Mouse (Mus musculus): ENCODE measurements around the gene Gm10577. TPM values are rescaled to one million over a fixed set of nuclear protein-coding genes. Genes with fewer than 3 reads are reported as not detected.
A peak's percentile ranks its signal among the peaks of the same experiment; 100 is the strongest.

Gm10577 gene
- total RNA-seq, 2 experiments from 2014 or later = not detected

- no peak for DNase-seq (ENCODE audit: low spot score)
Observed at GRCm38 (mm10) chr4:100996060-100996651, 24.3 kb downstream of the Gm10577 start.

GRCm38 (mm10) chr4:100995617-100996016 is 24.9 kb downstream of the Gm10577 start:
- DNase-seq (ENCODE audit: low spot score) = no peak

GRCm38 (mm10) chr4:100994442-100995255 is 25.8 kb downstream of the Gm10577 start:
- DNase-seq (ENCODE audit: low spot score) = no peak

GRCm38 (mm10) chr4:100992086-100992485 is 28.4 kb downstream of the Gm10577 start:
- DNase-seq (ENCODE audit: low spot score) = no peak

- DNase-seq (ENCODE audit: low spot score) = peak; percentile 21
Observed at GRCm38 (mm10) chr4:100990996-100991395, 29.5 kb downstream of the Gm10577 start.

GRCm38 (mm10) chr4:100988231-100988799 is 32.2 kb downstream of the Gm10577 start:
- peak; percentile 32 for DNase-seq (ENCODE audit: low spot score)

GRCm38 (mm10) chr4:100987187-100987586 is 33.3 kb downstream of the Gm10577 start:
- no peak for DNase-seq (ENCODE audit: low spot score)

GRCm38 (mm10) chr4:100977522-100977921 is 43.0 kb downstream of the Gm10577 start:
- no peak for DNase-seq (ENCODE audit: low spot score)

- DNase-seq (ENCODE audit: low spot score) = no peak
Observed at GRCm38 (mm10) chr4:100974455-100975035, 46.0 kb downstream of the Gm10577 start.

GRCm38 (mm10) chr4:100973641-100974454 is 46.6 kb downstream of the Gm10577 start:
- DNase-seq (ENCODE audit: low spot score) = no peak

Other genes with a start within 250 kb of the Gm10577 start
- 1 to 10 TPM; 3.2 to 4.1 TPM for gene Cachd1, start 244.0 kb downstream of the Gm10577 start, total RNA-seq (2021)
- gene Raver2, start 48.3 kb upstream of the Gm10577 start, total RNA-seq (2021) = 1 to 10 TPM; 3.9 to 5.1 TPM
- gene Jak1, start 244.6 kb upstream of the Gm10577 start, total RNA-seq (2021) = 100 to 1,000 TPM in 1 of 2 experiments, 10 to 100 TPM in 1; 96.1 to 106 TPM